Mouse (Mus musculus) monocyte, adult 5-6 weeks (primary cell): ENCODE measurements around the gene Tst. TPM values are rescaled to one million over a fixed set of nuclear protein-coding genes. Genes with fewer than 3 reads are reported as not detected.

Source experiments
- ATAC-seq: fragments of 153-309, 156-312 bp; replicated peaks from 2 replicates; pipeline ENCODE4 v1.8.0; 2017; ENCODE audit warnings: mild to moderate bottlenecking; ENCODE audit not compliant: low TSS enrichment, insufficient number of reproducible peaks, severe bottlenecking, poor library complexity, low FRiP score
- total RNA-seq: library from RNA; stranded (forward); fragments of 200-1000, 200-491, 200-594 nt; gene quantifications from 3 replicates; pipeline ENCODE4 v1.2.3, GENCODE M21; 2017

The Tst gene
- total RNA-seq, 1 experiment from 2014 or later: 2.2 TPM

- no peak for ATAC-seq
Observed at GRCm38 (mm10) chr15:78402423-78402822, 3.3 kb downstream of the Tst start.

- ATAC-seq: no peak
Observed at GRCm38 (mm10) chr15:78401921-78402320, 3.8 kb downstream of the Tst start.

GRCm38 (mm10) chr15:78401345-78401744 is 4.4 kb downstream of the Tst start:
- ATAC-seq: no peak

- ATAC-seq: no peak
Observed at GRCm38 (mm10) chr15:78395478-78395962, 10.2 kb downstream of the Tst start, which contains the start of gene Tex33. TSS of gene Tex33 (minus strand) at chr15:78395912.

GRCm38 (mm10) chr15:78390855-78391254 is 14.9 kb downstream of the Tst start:
- no peak for ATAC-seq

- no peak for ATAC-seq
Observed at GRCm38 (mm10) chr15:78385564-78385963, 20.1 kb downstream of the Tst start.

GRCm38 (mm10) chr15:78384220-78385116 is 21.2 kb downstream of the Tst start:
- no peak for ATAC-seq

- no peak for ATAC-seq
Observed at GRCm38 (mm10) chr15:78383450-78384219, 22.1 kb downstream of the Tst start.

GRCm38 (mm10) chr15:78382115-78382514 is 23.6 kb downstream of the Tst start:
- no peak for ATAC-seq

- no peak for ATAC-seq
Observed at GRCm38 (mm10) chr15:78380741-78381140, 25.0 kb downstream of the Tst start.

- no peak for ATAC-seq
Observed at GRCm38 (mm10) chr15:78380208-78380607, 25.5 kb downstream of the Tst start.

GRCm38 (mm10) chr15:78378556-78378955 is 27.2 kb downstream of the Tst start:
- ATAC-seq: no peak

- no peak for ATAC-seq
Observed at GRCm38 (mm10) chr15:78377859-78378258, 27.8 kb downstream of the Tst start.

GRCm38 (mm10) chr15:78374204-78374603 is 31.5 kb downstream of the Tst start:
- no peak for ATAC-seq

GRCm38 (mm10) chr15:78372796-78373195 is 32.9 kb downstream of the Tst start:
- no peak for ATAC-seq

GRCm38 (mm10) chr15:78369641-78370040 is 36.1 kb downstream of the Tst start:
- no peak for ATAC-seq

- peak; percentile 81 for ATAC-seq
Observed at GRCm38 (mm10) chr15:78368926-78369346, 36.8 kb downstream of the Tst start.

GRCm38 (mm10) chr15:78367811-78368210 is 37.9 kb downstream of the Tst start:
- ATAC-seq: no peak

GRCm38 (mm10) chr15:78366875-78367274 is 38.8 kb downstream of the Tst start:
- no peak for ATAC-seq
